Mouse (Mus musculus) left cerebral cortex, adult 8-10 months (tissue): ENCODE measurements around the gene Arl13b. TPM values are rescaled to one million over a fixed set of nuclear protein-coding genes. Genes with fewer than 3 reads are reported as not detected.

Experiments
- microRNA-seq, 2 experiments: library from miRNA; unstranded; fragments of <30 nt; microRNA quantifications; one replicate each; pipeline ENCODE4 v1.2.0; 2022
- total RNA-seq, 4 experiments: library from RNA; stranded (reverse); gene quantifications; 2 replicates each; pipeline ENCODE4 v1.2.4; 2022

Gene Arl13b
- total RNA-seq, 4 experiments from 2014 or later = 9.3 to 12.4 (median 11.1) TPM

Small RNAs within 50 kb of the gene (microRNA-seq; reads per million reads assigned to microRNA genes)
- gene Gm25986 = 0 reads per million in 2 experiments

Other genes with a start within 250 kb of the Arl13b start
- 10 to 100 TPM in 3 of 4 experiments, 1 to 10 TPM in 1; 9.6 to 13.7 (median 12.3) TPM for gene Nsun3, start 60.2 kb downstream of the Arl13b start, total RNA-seq
- gene Stx19, start 32.4 kb downstream of the Arl13b start, total RNA-seq = not detected
- 10 to 100 TPM; 10.3 to 17.0 (median 13.4) TPM for gene Pros1, start 7.3 kb upstream of the Arl13b start, total RNA-seq